Mouse (Mus musculus) limb, embryonic 14.5 days (tissue): ENCODE data around the gene Akr7a5. TPM values are rescaled to one million over a fixed set of nuclear protein-coding genes. Genes with fewer than 3 reads are reported as not detected.

ENCODE experiments used
- ATAC-seq: fragments of 200-750 bp; cut with Nextera tagmentation; 2 replicates; pipeline ENCODE4 v1.8.0; 2017; ENCODE audit warnings: low read depth, moderate number of reproducible peaks, moderate TSS enrichment; ENCODE audit not compliant: low FRiP score
- DNase-seq: peaks from one replicate; pipeline ENCODE4 v3.0.0-alpha.2; 2015; ENCODE audit warnings: low spot score
- H3K27ac ChIP-seq: fragments of 300-500 bp; sonication (generic); replicated peaks from 2 replicates; pipeline ENCODE4 v1.5.1; 2014; ENCODE audit warnings: low read depth, mild to moderate bottlenecking, low read length, moderate library complexity, mixed read lengths
- H3K27me3 ChIP-seq: fragments of 300-500 bp; sonication (generic); 2 replicates; pipeline ENCODE4 v1.6.1; 2014; ENCODE audit warnings: low read length, mixed read lengths; ENCODE audit not compliant: control insufficient read depth, insufficient read depth
- H3K36me3 ChIP-seq: fragments of 300-500 bp; sonication (generic); 2 replicates; pipeline ENCODE4 v1.6.1; 2014; ENCODE audit warnings: mild to moderate bottlenecking, low read length, moderate library complexity, mixed read lengths; ENCODE audit not compliant: control insufficient read depth, insufficient read depth
- H3K4me1 ChIP-seq: fragments of 300-500 bp; sonication (generic); 2 replicates; pipeline ENCODE4 v1.6.1; 2014; ENCODE audit warnings: antibody characterized with exemption, low read length, mixed read lengths; ENCODE audit not compliant: control insufficient read depth, insufficient read depth
- H3K4me2 ChIP-seq: fragments of 300-500 bp; sonication (generic); replicated peaks from 2 replicates; pipeline ENCODE4 v1.6.1; 2014; ENCODE audit warnings: low read depth, mild to moderate bottlenecking, low read length, moderate library complexity; ENCODE audit not compliant: severe bottlenecking
- H3K4me3 ChIP-seq: fragments of 300-500 bp; sonication (generic); replicated peaks from 2 replicates; pipeline ENCODE4 v1.5.1; 2014; ENCODE audit warnings: low read length
- H3K9ac ChIP-seq: fragments of 300-500 bp; sonication (generic); 2 replicates; pipeline ENCODE4 v1.6.1; 2014; ENCODE audit warnings: mild to moderate bottlenecking, low read depth, low read length, moderate library complexity; ENCODE audit not compliant: severe bottlenecking
- H3K9me3 ChIP-seq: fragments of 300-500 bp; sonication (generic); 2 replicates; pipeline ENCODE4 v1.6.1; 2016; ENCODE audit warnings: low read length; ENCODE audit not compliant: control insufficient read depth
- POLR2A ChIP-seq: fragments of 200-500 bp; IDR thresholded peaks from 2 replicates; pipeline ENCODE4 v1.8.0; 2012; ENCODE audit warnings: inconsistent platforms, mild to moderate bottlenecking, moderate library complexity, borderline replicate concordance; ENCODE audit not compliant: insufficient read depth, insufficient read length; ENCODE audit errors: extremely low read depth
- WGBS: fragments of 180-500 bp; shearing (Covaris S2); extraction: QIAGEN DNeasy Blood & Tissue Kit; methylation state at CpG from one replicate; pipeline ENCODE4 v1.1.7; 2014; 5-methylcytosine and 5-hydroxymethylcytosine counted together
- polyA plus RNA-seq, 2 experiments: library from polyadenylated mRNA; depleted of rRNA in 1 of 2; stranded (reverse) in 1 of 2; unstranded in 1 of 2; fragments of >200 nt; fragmentation: Nextera tagmentation in 1 of 2; extraction: Ambion mirVana in 1 of 2; gene quantifications; 2 replicates each; pipeline versions ENCODE4 v1.2.1 to v1.2.3; 2012 to 2014

The Akr7a5 gene
- polyA plus RNA-seq, 2 experiments: 28.5 to 84.8 TPM

DNA sequence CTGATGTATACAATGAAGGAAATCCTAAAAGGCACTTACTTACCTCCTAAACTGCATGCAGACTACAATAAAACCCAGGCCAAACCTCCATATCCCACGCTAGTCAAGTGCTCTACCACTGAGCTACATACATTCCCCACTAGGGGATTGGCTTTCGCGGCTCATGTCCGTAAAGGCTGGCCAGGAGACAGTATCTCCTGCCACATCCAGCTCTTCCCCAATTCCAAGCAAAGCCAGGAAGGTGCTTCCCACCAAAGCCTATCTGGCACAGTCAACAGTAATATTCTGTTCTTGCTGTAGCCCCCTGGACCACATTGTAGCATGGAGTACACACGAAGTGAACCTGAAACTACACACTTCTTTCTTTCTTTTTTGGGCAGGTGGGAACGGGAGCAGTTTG, 893 bp upstream of the Akr7a5 start:
- Histone ChIP-seq H3K4me2 (peak overlapping the region; percentile 83), H3K27ac (peak overlapping the region; percentile 38; the same call in 1 of the 2 replicates), H3K9ac (peak overlapping the region; percentile 87), H3K27me3 (no peaks in the 10 kb centered on the region), H3K9me3 (no peaks in the 10 kb centered on the region), H3K36me3 (peaks cover 19% of the 10 kb centered on the region), H3K4me1 (peaks cover 15% of the 10 kb centered on the region), H3K4me3 (peak overlapping the region; percentile 99)
- no peak for ATAC-seq
- 16% methylated on average over 6 of the region's 6 CpGs for WGBS
- no peak for DNase-seq
- no peak for TF ChIP-seq POLR2A

DNA sequence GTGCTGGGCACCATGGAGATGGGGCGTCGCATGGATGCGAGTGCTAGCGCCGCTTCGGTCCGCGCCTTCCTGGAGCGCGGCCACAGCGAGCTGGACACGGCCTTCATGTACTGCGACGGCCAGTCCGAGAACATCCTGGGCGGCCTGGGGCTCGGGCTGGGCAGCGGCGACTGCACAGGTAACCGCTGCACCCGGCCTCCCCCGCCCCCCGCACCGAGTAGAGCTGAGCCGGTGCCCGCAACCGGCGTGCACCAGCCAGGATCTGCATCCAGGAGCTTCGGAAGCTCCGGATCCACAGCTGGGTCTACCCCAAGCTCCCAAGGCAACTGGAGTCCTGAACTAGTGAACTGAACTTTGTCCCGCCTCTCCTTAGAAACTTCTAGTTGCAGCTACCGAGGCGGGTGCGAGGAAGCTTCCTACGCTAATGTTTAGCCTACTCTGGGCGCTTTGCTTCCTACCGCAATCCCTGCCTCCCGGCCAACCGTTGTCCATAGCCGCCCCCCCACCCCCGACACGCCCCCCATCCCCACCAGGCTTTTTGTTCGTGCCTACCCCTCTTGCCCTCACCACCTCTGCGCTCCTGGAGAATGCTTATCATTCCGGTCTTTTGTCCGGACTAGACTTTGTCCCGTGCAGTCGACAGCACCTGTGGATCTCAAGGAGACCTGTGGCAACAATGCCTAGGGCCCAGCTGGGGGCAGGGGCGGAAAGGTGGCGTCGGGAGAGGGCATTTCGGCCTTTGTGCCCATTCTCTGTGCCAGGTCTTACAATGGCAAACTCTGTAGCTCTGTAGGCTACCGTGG, 556 bp downstream of the Akr7a5 start:
- Histone ChIP-seq H3K4me2 (peak overlapping the region; percentile 83), H3K27me3 (no peaks in the 10 kb centered on the region), H3K9ac (peak overlapping the region; percentile 87), H3K36me3 (peaks cover 28% of the 10 kb centered on the region), H3K9me3 (no peaks in the 10 kb centered on the region), H3K4me3 (peak overlapping the region; percentile 99), H3K4me1 (peaks cover 15% of the 10 kb centered on the region), H3K27ac (peak overlapping the region; percentile 68)
- no peak for TF ChIP-seq POLR2A
- peak; percentile 66 for ATAC-seq
- WGBS: 2% methylated on average over 51 of the region's 53 CpGs
- DNase-seq: peak; percentile 26

DNA sequence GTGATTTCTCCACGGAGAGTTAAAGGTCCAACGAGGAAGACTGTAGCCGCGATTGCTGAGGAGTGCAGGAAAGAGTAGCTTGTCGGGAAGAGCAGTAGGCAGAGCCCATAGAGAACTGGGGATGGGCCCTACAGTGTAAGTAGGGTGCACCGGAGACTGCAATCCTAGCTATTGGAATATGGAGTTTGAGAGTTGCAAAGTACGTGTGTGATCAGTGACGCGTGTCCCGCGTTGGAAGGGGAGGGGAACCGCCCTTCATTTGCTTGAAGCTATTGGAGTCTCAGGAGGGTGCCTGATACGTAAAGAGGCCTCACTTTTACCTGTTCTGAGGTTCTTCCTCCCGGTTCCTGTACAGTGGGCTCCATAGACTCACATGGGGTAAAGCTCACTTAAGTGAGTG, 1.2 kb downstream of the Akr7a5 start:
- peak overlapping the region; percentile 83 for H3K4me2 ChIP-seq
- no peak for DNase-seq
- H3K9ac ChIP-seq: peak overlapping the region; percentile 87
- 15% methylated on average over 14 of the region's 14 CpGs for WGBS
- no peak for ATAC-seq
- no peaks in the 10 kb centered on the region for H3K9me3 ChIP-seq
- TF ChIP-seq POLR2A: no peak
- peaks cover 26% of the 10 kb centered on the region for H3K36me3 ChIP-seq
- no peak overlapping the region for H3K27ac ChIP-seq
- H3K27me3 ChIP-seq: no peaks in the 10 kb centered on the region
- H3K4me3 ChIP-seq: peak overlapping the region; percentile 99
- peaks cover 15% of the 10 kb centered on the region for H3K4me1 ChIP-seq

DNA sequence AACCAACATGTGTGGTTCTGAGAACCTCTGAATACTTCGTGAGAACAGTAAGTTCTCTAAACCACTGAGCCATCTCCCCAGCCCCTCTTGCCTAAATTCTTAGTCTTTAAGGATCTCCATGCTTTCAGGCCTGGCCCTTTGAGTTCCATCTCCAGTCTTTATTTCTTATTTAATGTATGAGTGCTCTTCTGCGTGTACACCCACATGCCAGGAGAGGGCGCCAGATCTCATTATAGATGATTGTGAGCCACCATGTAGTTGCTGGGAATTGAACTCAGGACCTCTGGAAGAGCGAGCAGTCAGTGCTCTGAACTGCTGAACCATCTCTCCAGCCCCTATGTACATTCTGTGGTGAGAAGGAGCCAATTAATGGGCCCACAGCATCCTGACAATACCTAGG, 2.1 kb downstream of the Akr7a5 start:
- Histone ChIP-seq H3K27ac (no peak overlapping the region), H3K4me2 (no peak overlapping the region), H3K4me3 (no peak overlapping the region), H3K27me3 (no peaks in the 10 kb centered on the region), H3K9ac (no peak overlapping the region), H3K36me3 (peaks cover 33% of the 10 kb centered on the region), H3K4me1 (peaks cover 15% of the 10 kb centered on the region), H3K9me3 (no peaks in the 10 kb centered on the region)
- no peak for TF ChIP-seq POLR2A
- 53% methylated on average over 4 of the region's 4 CpGs for WGBS
- peak; percentile 32 for DNase-seq
- no peak for ATAC-seq

DNA sequence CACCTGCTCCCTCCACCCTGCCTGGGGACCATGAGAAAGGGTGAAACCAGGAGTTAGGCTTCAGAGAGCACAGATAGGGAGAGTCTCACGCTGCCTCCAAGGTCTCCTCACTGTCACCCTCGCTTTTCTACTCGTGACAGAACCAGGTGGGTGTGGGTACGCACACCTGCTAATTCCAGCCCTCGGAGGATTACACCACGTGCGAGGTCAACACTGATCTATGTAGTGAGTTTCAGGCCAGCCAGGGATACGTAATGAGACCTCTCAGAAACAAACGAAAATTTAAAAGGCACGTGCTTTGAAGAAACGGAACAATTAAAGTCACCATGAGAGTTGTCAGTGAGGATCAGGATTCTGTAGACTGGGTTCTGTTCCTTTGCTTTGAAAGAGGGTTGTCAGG, 7.9 kb downstream of the Akr7a5 start:
- no peak overlapping the region for H3K27ac ChIP-seq
- H3K36me3 ChIP-seq: peaks cover 51% of the 10 kb centered on the region
- no peak for DNase-seq
- H3K4me1 ChIP-seq: no peaks in the 10 kb centered on the region
- no peak overlapping the region for H3K4me2 ChIP-seq
- no peaks in the 10 kb centered on the region for H3K27me3 ChIP-seq
- H3K9me3 ChIP-seq: no peaks in the 10 kb centered on the region
- no peak overlapping the region for H3K9ac ChIP-seq
- ATAC-seq: no peak
- WGBS: 90% methylated on average over 11 of the region's 11 CpGs
- no peak for TF ChIP-seq POLR2A
- no peak overlapping the region for H3K4me3 ChIP-seq
